Mouse (Mus musculus) frontal cortex, postnatal 25 days (tissue): ENCODE measurements around the gene Wdr53.
A peak's percentile ranks its signal among the peaks of the same experiment; 100 is the strongest.
"Not testable (repeated sequence)": the region's sequence is repeated elsewhere in the genome, so short reads cannot be mapped to it uniquely, and the experiment has no call there.

Experiments used
- DNase-seq, 2 experiments: peaks; one replicate each; pipeline ENCODE4 v3.0.0; 2022; ENCODE audit warnings: low spot score in 2 of 2

The Wdr53 gene

GRCm38 (mm10) chr16:32246952-32247370 lies at the start of gene Wdr53, which contains the start of gene Fbxo45:
Gene Wdr53 (plus strand): TSS chr16:32247227.
Gene Fbxo45 (minus strand): TSS chr16:32247158.
- DNase-seq = peak; percentile 97

GRCm38 (mm10) chr16:32200256-32201003 lies 46.6 kb upstream of the Wdr53 start:
- DNase-seq = no peak

- DNase-seq = no peak
Measured at GRCm38 (mm10) chr16:32201004-32201325, 46.1 kb upstream of the Wdr53 start.

GRCm38 (mm10) chr16:32202681-32203080 lies 44.3 kb upstream of the Wdr53 start:
- peak; percentile 15 to 43 for DNase-seq

GRCm38 (mm10) chr16:32204902-32205301 lies 42.1 kb upstream of the Wdr53 start:
- DNase-seq = no peak

GRCm38 (mm10) chr16:32214156-32214555 lies 32.9 kb upstream of the Wdr53 start:
- DNase-seq = no peak

- no peak for DNase-seq
Measured at GRCm38 (mm10) chr16:32214804-32215576, 32.0 kb upstream of the Wdr53 start.

GRCm38 (mm10) chr16:32221803-32222202 lies 25.2 kb upstream of the Wdr53 start:
- DNase-seq = no peak

GRCm38 (mm10) chr16:32222399-32222798 lies 24.6 kb upstream of the Wdr53 start:
- no peak for DNase-seq

- not testable (repeated sequence) for DNase-seq
Measured at GRCm38 (mm10) chr16:32232050-32232449, 15.0 kb upstream of the Wdr53 start.

GRCm38 (mm10) chr16:32237930-32238680 lies 8.9 kb upstream of the Wdr53 start:
- no peak for DNase-seq

- no peak for DNase-seq
Measured at GRCm38 (mm10) chr16:32239428-32240312, 7.4 kb upstream of the Wdr53 start.

- no peak for DNase-seq
Measured at GRCm38 (mm10) chr16:32243901-32244300, 3.1 kb upstream of the Wdr53 start.

GRCm38 (mm10) chr16:32246351-32246791 lies 656 bp upstream of the Wdr53 start:
- peak; percentile 37 to 47 for DNase-seq

- DNase-seq = not testable (repeated sequence)
Measured at GRCm38 (mm10) chr16:32264225-32264624, 17.2 kb downstream of the Wdr53 start.

- no peak for DNase-seq
Measured at GRCm38 (mm10) chr16:32271291-32271690, 24.3 kb downstream of the Wdr53 start, which contains the start of gene Smco1. Gene Smco1 (plus strand): TSS chr16:32271468.

GRCm38 (mm10) chr16:32273338-32273737 lies 26.3 kb downstream of the Wdr53 start:
- no peak for DNase-seq

- no peak for DNase-seq
Measured at GRCm38 (mm10) chr16:32275041-32275440, 28.0 kb downstream of the Wdr53 start.

- DNase-seq = no peak
Measured at GRCm38 (mm10) chr16:32275830-32276229, 28.8 kb downstream of the Wdr53 start.

GRCm38 (mm10) chr16:32277308-32278256 lies 30.6 kb downstream of the Wdr53 start, which contains the start of gene Rnf168:
Gene Rnf168 (plus strand): TSS chr16:32277459.
- DNase-seq = peak; percentile 76 to 85
